Mouse (Mus musculus): Measurements from ENCODE around the gene Uqcrq. TPM values are rescaled to one million over a fixed set of nuclear protein-coding genes. Genes with fewer than 3 reads are reported as not detected.

The Uqcrq gene
- polyA plus RNA-seq (2015; fragmentation: Illumina TruSeq; extraction: RNeasy Lipid Tissue Mini Kit (QIAGEN cat#74804); ENCODE audit: insufficient read depth, low read depth, low replicate concordance), result 207 TPM

GRCm38 (mm10) chr11:53430670-53431346 is at the start of gene Uqcrq, which contains the start of gene Gdf9:
TSS of gene Uqcrq (minus strand) at chr11:53430831.
TSS of gene Gdf9 (plus strand) at chr11:53431023.

GRCm38 (mm10) chr11:53479783-53480301 is 49.2 kb upstream of the Uqcrq start, which contains the start of the genes Gm9945 and Sowaha:
TSS of gene Gm9945 (plus strand) at chr11:53480166.
TSS of gene Sowaha (minus strand) at chr11:53480274.

GRCm38 (mm10) chr11:53469968-53470695 is 39.5 kb upstream of the Uqcrq start, which contains the start of gene Gm9837:
TSS of gene Gm9837 (minus strand) at chr11:53470479.

GRCm38 (mm10) chr11:53456474-53457371 is 26.1 kb upstream of the Uqcrq start, which contains the start of the genes Gm10447 and Shroom1:
TSS of gene Gm10447 (minus strand) at chr11:53457110.
TSS of gene Shroom1 (plus strand) at chr11:53457205.

GRCm38 (mm10) chr11:53423036-53423435 is 7.6 kb downstream of the Uqcrq start, which contains the start of gene Leap2:
TSS of gene Leap2 (minus strand) at chr11:53423170.

Other genes with a start within 250 kb of the Uqcrq start
- gene Hspa4, start 130.4 kb downstream of the Uqcrq start, polyA plus RNA-seq (2015; fragmentation: Illumina TruSeq; extraction: RNeasy Lipid Tissue Mini Kit (QIAGEN cat#74804); ENCODE audit: insufficient read depth, low read depth, low replicate concordance), result 17.9 TPM
- gene Zcchc10, start 106.2 kb downstream of the Uqcrq start, polyA plus RNA-seq (2015; fragmentation: Illumina TruSeq; extraction: RNeasy Lipid Tissue Mini Kit (QIAGEN cat#74804); ENCODE audit: insufficient read depth, low read depth, low replicate concordance), result 2.5 TPM
- gene Aff4, start 80.0 kb downstream of the Uqcrq start, polyA plus RNA-seq (2015; fragmentation: Illumina TruSeq; extraction: RNeasy Lipid Tissue Mini Kit (QIAGEN cat#74804); ENCODE audit: insufficient read depth, low read depth, low replicate concordance), result 8.0 TPM
- gene Leap2, start 7.7 kb downstream of the Uqcrq start, polyA plus RNA-seq (2015; fragmentation: Illumina TruSeq; extraction: RNeasy Lipid Tissue Mini Kit (QIAGEN cat#74804); ENCODE audit: insufficient read depth, low read depth, low replicate concordance), result not detected
- gene Gdf9, start 192 bp upstream of the Uqcrq start, polyA plus RNA-seq (2015; fragmentation: Illumina TruSeq; extraction: RNeasy Lipid Tissue Mini Kit (QIAGEN cat#74804); ENCODE audit: insufficient read depth, low read depth, low replicate concordance), result not detected
- not detected for gene Gm10447, start 26.3 kb upstream of the Uqcrq start, polyA plus RNA-seq (2015; fragmentation: Illumina TruSeq; extraction: RNeasy Lipid Tissue Mini Kit (QIAGEN cat#74804); ENCODE audit: insufficient read depth, low read depth, low replicate concordance)
- gene Shroom1, start 26.4 kb upstream of the Uqcrq start, polyA plus RNA-seq (2015; fragmentation: Illumina TruSeq; extraction: RNeasy Lipid Tissue Mini Kit (QIAGEN cat#74804); ENCODE audit: insufficient read depth, low read depth, low replicate concordance), result 3.4 TPM
- not detected for gene Gm9837, start 39.6 kb upstream of the Uqcrq start, polyA plus RNA-seq (2015; fragmentation: Illumina TruSeq; extraction: RNeasy Lipid Tissue Mini Kit (QIAGEN cat#74804); ENCODE audit: insufficient read depth, low read depth, low replicate concordance)
- gene Gm9945, start 49.3 kb upstream of the Uqcrq start, polyA plus RNA-seq (2015; fragmentation: Illumina TruSeq; extraction: RNeasy Lipid Tissue Mini Kit (QIAGEN cat#74804); ENCODE audit: insufficient read depth, low read depth, low replicate concordance), result not detected
- 0.20 TPM for gene Sowaha, start 49.4 kb upstream of the Uqcrq start, polyA plus RNA-seq (2015; fragmentation: Illumina TruSeq; extraction: RNeasy Lipid Tissue Mini Kit (QIAGEN cat#74804); ENCODE audit: insufficient read depth, low read depth, low replicate concordance)
- 14.3 TPM for gene Sept8, start 88.4 kb upstream of the Uqcrq start, polyA plus RNA-seq (2015; fragmentation: Illumina TruSeq; extraction: RNeasy Lipid Tissue Mini Kit (QIAGEN cat#74804); ENCODE audit: insufficient read depth, low read depth, low replicate concordance)
- 4.1 TPM for gene Kif3a, start 136.5 kb upstream of the Uqcrq start, polyA plus RNA-seq (2015; fragmentation: Illumina TruSeq; extraction: RNeasy Lipid Tissue Mini Kit (QIAGEN cat#74804); ENCODE audit: insufficient read depth, low read depth, low replicate concordance)
- not detected for gene Il4, start 187.8 kb upstream of the Uqcrq start, polyA plus RNA-seq (2015; fragmentation: Illumina TruSeq; extraction: RNeasy Lipid Tissue Mini Kit (QIAGEN cat#74804); ENCODE audit: insufficient read depth, low read depth, low replicate concordance)
- not detected for gene Il13, start 203.9 kb upstream of the Uqcrq start, polyA plus RNA-seq (2015; fragmentation: Illumina TruSeq; extraction: RNeasy Lipid Tissue Mini Kit (QIAGEN cat#74804); ENCODE audit: insufficient read depth, low read depth, low replicate concordance)

Measured in pancreas, adult 10 weeks (tissue).